Mouse (Mus musculus): ENCODE data around the gene Rep15.
A peak's percentile ranks its signal among the peaks of the same experiment; 100 is the strongest.

Rep15 gene

GRCm38 (mm10) chr6:147017906-147018305 lies 14.5 kb upstream of the Rep15 start:
- DNase-seq (ENCODE audit: low read depth, low spot score): no peak
- Histone ChIP-seq H3K27me3 (ENCODE audit: control insufficient read depth, insufficient read depth, low read length, poor library complexity, severe bottlenecking) (no peaks in the 10 kb centered on the region), H3K36me3 (ENCODE audit: control insufficient read depth, insufficient read depth, low read length, poor library complexity, severe bottlenecking) (no peaks in the 10 kb centered on the region)

GRCm38 (mm10) chr6:147018364-147018763 lies 14.0 kb upstream of the Rep15 start:
- no peak for DNase-seq (ENCODE audit: low read depth, low spot score)
- no peaks in the 10 kb centered on the region for H3K36me3 ChIP-seq (ENCODE audit: control insufficient read depth, insufficient read depth, low read length, poor library complexity, severe bottlenecking)
- no peaks in the 10 kb centered on the region for H3K27me3 ChIP-seq (ENCODE audit: control insufficient read depth, insufficient read depth, low read length, poor library complexity, severe bottlenecking)

GRCm38 (mm10) chr6:147021181-147021580 lies 11.2 kb upstream of the Rep15 start:
- no peaks in the 10 kb centered on the region for H3K36me3 ChIP-seq (ENCODE audit: control insufficient read depth, insufficient read depth, low read length, poor library complexity, severe bottlenecking)
- H3K27me3 ChIP-seq (ENCODE audit: control insufficient read depth, insufficient read depth, low read length, poor library complexity, severe bottlenecking): no peaks in the 10 kb centered on the region
- DNase-seq (ENCODE audit: low read depth, low spot score): no peak

- H3K27me3 ChIP-seq (ENCODE audit: control insufficient read depth, insufficient read depth, low read length, poor library complexity, severe bottlenecking): no peaks in the 10 kb centered on the region
- no peaks in the 10 kb centered on the region for H3K36me3 ChIP-seq (ENCODE audit: control insufficient read depth, insufficient read depth, low read length, poor library complexity, severe bottlenecking)
- no peak for DNase-seq (ENCODE audit: low read depth, low spot score)
These were observed 9.8 kb upstream of the Rep15 start for GRCm38 (mm10) chr6:147022375-147023132.

GRCm38 (mm10) chr6:147023133-147023395 lies 9.3 kb upstream of the Rep15 start:
- DNase-seq (ENCODE audit: low read depth, low spot score): no peak
- Histone ChIP-seq H3K36me3 (ENCODE audit: control insufficient read depth, insufficient read depth, low read length, poor library complexity, severe bottlenecking) (no peaks in the 10 kb centered on the region), H3K27me3 (ENCODE audit: control insufficient read depth, insufficient read depth, low read length, poor library complexity, severe bottlenecking) (no peaks in the 10 kb centered on the region)

GRCm38 (mm10) chr6:147023568-147023967 lies 8.8 kb upstream of the Rep15 start:
- no peaks in the 10 kb centered on the region for H3K36me3 ChIP-seq (ENCODE audit: control insufficient read depth, insufficient read depth, low read length, poor library complexity, severe bottlenecking)
- DNase-seq (ENCODE audit: low read depth, low spot score): no peak
- H3K27me3 ChIP-seq (ENCODE audit: control insufficient read depth, insufficient read depth, low read length, poor library complexity, severe bottlenecking): no peaks in the 10 kb centered on the region

- Histone ChIP-seq H3K36me3 (ENCODE audit: control insufficient read depth, insufficient read depth, low read length, poor library complexity, severe bottlenecking) (no peaks in the 10 kb centered on the region), H3K27me3 (ENCODE audit: control insufficient read depth, insufficient read depth, low read length, poor library complexity, severe bottlenecking) (no peaks in the 10 kb centered on the region)
- DNase-seq (ENCODE audit: low read depth, low spot score): no peak
These were observed 7.6 kb upstream of the Rep15 start for GRCm38 (mm10) chr6:147024761-147025160.

GRCm38 (mm10) chr6:147028396-147028795 lies 4.0 kb upstream of the Rep15 start:
- H3K27me3 ChIP-seq (ENCODE audit: control insufficient read depth, insufficient read depth, low read length, poor library complexity, severe bottlenecking): no peaks in the 10 kb centered on the region
- no peaks in the 10 kb centered on the region for H3K36me3 ChIP-seq (ENCODE audit: control insufficient read depth, insufficient read depth, low read length, poor library complexity, severe bottlenecking)
- DNase-seq (ENCODE audit: low read depth, low spot score): no peak

- Histone ChIP-seq H3K36me3 (ENCODE audit: control insufficient read depth, insufficient read depth, low read length, poor library complexity, severe bottlenecking) (no peaks in the 10 kb centered on the region), H3K27me3 (ENCODE audit: control insufficient read depth, insufficient read depth, low read length, poor library complexity, severe bottlenecking) (no peaks in the 10 kb centered on the region)
- no peak for DNase-seq (ENCODE audit: low read depth, low spot score)
These were observed 2.8 kb upstream of the Rep15 start for GRCm38 (mm10) chr6:147029591-147029990.

- Histone ChIP-seq H3K27me3 (ENCODE audit: control insufficient read depth, insufficient read depth, low read length, poor library complexity, severe bottlenecking) (no peaks in the 10 kb centered on the region), H3K36me3 (ENCODE audit: control insufficient read depth, insufficient read depth, low read length, poor library complexity, severe bottlenecking) (no peaks in the 10 kb centered on the region)
- DNase-seq (ENCODE audit: low read depth, low spot score): no peak
These were observed 2.1 kb upstream of the Rep15 start for GRCm38 (mm10) chr6:147030096-147030885.

GRCm38 (mm10) chr6:147042291-147043290 lies 10.2 kb downstream of the Rep15 start, which contains the start of gene Mrps35:
Gene Mrps35 (plus strand): TSS chr6:147042764.
- DNase-seq (ENCODE audit: low read depth, low spot score): peak; percentile 80
- H3K36me3 ChIP-seq (ENCODE audit: control insufficient read depth, insufficient read depth, low read length, poor library complexity, severe bottlenecking): 0 out of 2 replicates have a peak, but pooled peaks cover 2% of the 10 kb centered on the region

GRCm38 (mm10) chr6:147043633-147044032 lies 11.2 kb downstream of the Rep15 start:
- Histone ChIP-seq H3K36me3 (ENCODE audit: control insufficient read depth, insufficient read depth, low read length, poor library complexity, severe bottlenecking) (0 out of 2 replicates have a peak, but pooled peaks cover 4% of the 10 kb centered on the region), H3K27me3 (ENCODE audit: control insufficient read depth, insufficient read depth, low read length, poor library complexity, severe bottlenecking) (no peaks in the 10 kb centered on the region)
- DNase-seq (ENCODE audit: low read depth, low spot score): no peak

More at GRCm38 (mm10) chr6:147042291-147043290, 10.2 kb downstream of the Rep15 start, which contains the start of gene Mrps35:
- no peaks in the 10 kb centered on the region for H3K27me3 ChIP-seq (ENCODE audit: control insufficient read depth, insufficient read depth, low read length, poor library complexity, severe bottlenecking)

GRCm38 (mm10) chr6:147049239-147049805 lies 16.9 kb downstream of the Rep15 start:
- Histone ChIP-seq H3K36me3 (ENCODE audit: control insufficient read depth, insufficient read depth, low read length, poor library complexity, severe bottlenecking) (peaks cover 22% of the 10 kb centered on the region), H3K27me3 (ENCODE audit: control insufficient read depth, insufficient read depth, low read length, poor library complexity, severe bottlenecking) (no peaks in the 10 kb centered on the region)
- no peak for DNase-seq (ENCODE audit: low read depth, low spot score)

GRCm38 (mm10) chr6:147051666-147052065 lies 19.3 kb downstream of the Rep15 start:
- Histone ChIP-seq H3K27me3 (ENCODE audit: control insufficient read depth, insufficient read depth, low read length, poor library complexity, severe bottlenecking) (no peaks in the 10 kb centered on the region), H3K36me3 (ENCODE audit: control insufficient read depth, insufficient read depth, low read length, poor library complexity, severe bottlenecking) (peaks cover 27% of the 10 kb centered on the region)
- no peak for DNase-seq (ENCODE audit: low read depth, low spot score)

Measured in splenic B cell, adult 2 months (primary cell).